Mouse (Mus musculus) C2C12 (cell line): ENCODE measurements at regions not wholly inside any gene's neighbourhood (a gene's known extent, or its start where the extent isn't known, plus 50 kb on each side); places are given as distances from the start of the nearest gene placed in this dataset.

Source experiments
- CEBPB ChIP-seq: IDR thresholded peaks from one replicate; pipeline ENCODE4 v1.6.1; 2011; ENCODE audit warnings: low read depth, mild to moderate bottlenecking, control low read depth, moderate library complexity
- CTCF ChIP-seq: IDR thresholded peaks from one replicate; pipeline ENCODE4 v1.5.1; 2011; ENCODE audit not compliant: control insufficient read depth, insufficient read depth, insufficient read length
- FOSL1 ChIP-seq: IDR thresholded peaks from one replicate; pipeline ENCODE4 v1.8.0; 2011; ENCODE audit warnings: mild to moderate bottlenecking, low read length; ENCODE audit not compliant: poor library complexity, insufficient read depth, severe bottlenecking
- MAX ChIP-seq: IDR thresholded peaks from one replicate; pipeline ENCODE4 v1.6.1; 2011; ENCODE audit warnings: mild to moderate bottlenecking, control low read depth
- MYOD1 ChIP-seq: IDR thresholded peaks from one replicate; pipeline ENCODE4 v1.6.1; 2011; ENCODE audit warnings: low read depth; ENCODE audit not compliant: control insufficient read depth, insufficient read length
- USF1 ChIP-seq: IDR thresholded peaks from one replicate; pipeline ENCODE4 v1.6.1; 2011; ENCODE audit warnings: low read depth, mild to moderate bottlenecking, control low read depth, moderate library complexity

GRCm38 (mm10) chr1:112416350-112417083, 551.8 kb upstream of the Dsel start:
- TF ChIP-seq FOSL1 (no peak), CTCF (no peak), USF1 (no peak), CEBPB (no peak), MYOD1 (no peak), MAX (no peak)
